Mouse (Mus musculus) mouse trophoblast stem cell (cell line): ENCODE data around the gene Tulp3.

Source experiments
- in situ Hi-C, 2 experiments: fragments of 300-500 bp; cut with MseI, MboI; formaldehyde crosslinking; loops; 2 replicates in 1 of 2; 3 replicates in 1 of 2; pipeline ENCODE4 v1.15.1; 2025

Gene Tulp3

DNA sequence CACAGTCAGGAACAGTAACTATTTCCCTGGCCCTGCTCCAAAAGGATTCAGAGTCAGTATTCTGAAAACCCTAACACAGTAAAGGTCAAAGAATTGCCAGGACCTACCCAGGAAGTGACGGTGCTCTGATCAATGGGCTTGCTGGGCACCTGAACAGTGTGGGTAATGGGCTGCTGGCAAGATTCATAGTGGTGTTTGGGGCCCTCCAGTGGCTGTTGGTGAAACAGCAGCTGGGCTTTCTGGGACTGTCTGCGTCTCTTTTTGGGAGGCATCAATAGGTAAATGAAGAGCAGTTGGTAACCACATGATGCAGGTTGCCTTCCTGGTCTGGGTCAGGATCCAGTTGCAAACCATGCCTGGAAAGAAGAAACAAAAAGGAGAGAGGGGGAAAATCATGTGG is 3.3 kb upstream of the Tulp3 start:
- in situ Hi-C loops: no loop called here

DNA sequence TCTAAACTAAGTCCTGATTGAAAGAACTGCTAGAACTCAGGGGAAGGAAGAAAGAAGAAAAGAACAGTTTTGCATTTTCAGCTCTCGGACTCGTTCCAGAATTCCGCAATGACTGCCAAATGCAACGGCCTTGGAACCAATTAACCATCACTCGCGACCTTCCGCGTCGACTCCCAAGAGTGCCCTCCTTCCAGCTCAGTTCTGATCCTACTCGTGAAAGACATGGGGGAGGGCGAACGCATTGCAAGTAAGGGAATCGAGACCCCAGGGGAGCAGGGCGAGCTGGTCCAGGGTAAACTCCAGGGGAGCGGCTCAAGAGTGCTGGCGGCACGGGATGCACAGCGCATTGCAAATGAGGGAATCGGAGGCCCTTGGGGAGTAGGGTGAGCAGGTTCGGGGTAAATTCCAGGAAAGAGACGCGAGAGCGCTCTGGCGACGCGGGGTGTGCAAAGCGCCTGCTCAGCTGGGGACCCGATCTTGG is 410 bp downstream of the Tulp3 start:
- in situ Hi-C loops: no loop called here

DNA sequence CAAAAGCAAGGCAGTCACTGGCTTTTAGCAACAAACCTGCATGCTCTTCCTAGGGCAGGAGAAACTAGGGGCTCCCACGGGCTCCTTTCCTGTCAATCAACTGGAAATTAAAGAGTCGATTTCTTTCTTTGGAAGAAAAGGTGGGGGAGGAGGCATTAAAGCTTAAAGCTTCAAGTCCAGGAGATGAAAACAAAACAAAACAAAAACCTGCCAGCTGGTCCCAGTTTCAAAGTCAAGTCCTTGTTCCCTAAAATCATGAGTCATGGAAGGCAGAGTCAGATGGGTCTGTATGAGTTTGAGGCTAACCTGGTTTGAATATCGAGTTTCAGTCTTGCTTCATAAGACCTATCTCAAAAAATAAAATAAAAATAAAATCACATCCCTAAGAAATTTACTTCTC is 1.5 kb downstream of the Tulp3 start:
- in situ Hi-C loops: no loop called here

DNA sequence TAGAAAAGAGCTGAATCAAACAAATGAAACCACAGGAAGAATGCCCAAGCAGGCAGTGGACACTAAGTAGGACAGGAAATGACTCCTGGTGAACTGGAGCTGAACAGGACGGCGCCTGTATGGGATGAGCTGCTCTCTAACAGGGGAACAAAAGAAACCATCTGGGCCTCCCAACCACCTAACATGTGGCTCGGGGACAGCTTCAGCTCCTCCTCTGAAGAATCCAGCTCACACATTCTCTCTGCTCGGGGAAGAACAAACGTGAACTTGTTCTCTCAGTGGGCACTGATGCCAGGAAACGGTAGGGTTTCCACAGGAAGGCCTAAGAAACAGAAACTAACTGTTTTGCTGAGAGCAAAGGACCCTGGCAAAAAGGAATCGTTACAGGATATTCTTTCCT is 5.9 kb downstream of the Tulp3 start:
- in situ Hi-C loops: no loop called here

DNA sequence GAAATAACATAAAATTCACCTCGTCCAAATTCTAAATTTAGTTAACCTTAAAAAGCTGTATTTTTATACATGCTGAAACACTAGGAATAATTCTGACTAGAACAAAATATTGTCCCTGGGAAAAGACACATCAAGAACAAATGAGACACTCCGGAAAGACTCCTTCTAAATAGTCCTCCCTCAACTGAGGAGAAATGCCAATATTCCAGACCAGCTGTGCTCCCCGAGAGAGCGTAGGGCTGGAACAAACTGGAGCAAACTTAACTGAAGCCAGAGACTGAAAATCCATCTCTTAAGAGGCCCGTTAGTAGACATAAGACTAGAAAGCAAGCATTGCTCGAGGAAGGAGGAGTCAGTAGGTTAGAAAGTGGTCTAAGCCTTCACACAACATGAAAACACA is 8.9 kb downstream of the Tulp3 start:
- in situ Hi-C loops: no loop called here

DNA sequence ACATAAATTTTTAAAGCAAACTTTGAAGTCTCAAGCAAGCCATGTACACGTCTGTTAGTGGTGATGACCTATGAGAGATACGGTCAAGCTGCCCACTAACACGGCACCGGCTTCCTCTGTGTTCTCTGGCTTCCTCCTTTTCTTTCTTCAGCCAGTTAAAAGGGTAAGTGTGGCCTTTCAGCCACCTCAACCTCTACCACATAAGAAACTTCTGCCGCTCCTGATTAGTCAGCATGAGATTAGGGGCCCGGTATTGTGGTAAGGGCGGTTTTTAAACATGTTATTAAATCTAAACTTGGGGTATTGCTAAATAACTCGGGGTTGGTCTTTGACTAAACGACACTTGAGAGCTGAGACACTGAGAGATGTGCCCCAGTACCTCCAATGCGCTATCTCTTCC is 10.0 kb downstream of the Tulp3 start:
- in situ Hi-C loops: no loop called here

DNA sequence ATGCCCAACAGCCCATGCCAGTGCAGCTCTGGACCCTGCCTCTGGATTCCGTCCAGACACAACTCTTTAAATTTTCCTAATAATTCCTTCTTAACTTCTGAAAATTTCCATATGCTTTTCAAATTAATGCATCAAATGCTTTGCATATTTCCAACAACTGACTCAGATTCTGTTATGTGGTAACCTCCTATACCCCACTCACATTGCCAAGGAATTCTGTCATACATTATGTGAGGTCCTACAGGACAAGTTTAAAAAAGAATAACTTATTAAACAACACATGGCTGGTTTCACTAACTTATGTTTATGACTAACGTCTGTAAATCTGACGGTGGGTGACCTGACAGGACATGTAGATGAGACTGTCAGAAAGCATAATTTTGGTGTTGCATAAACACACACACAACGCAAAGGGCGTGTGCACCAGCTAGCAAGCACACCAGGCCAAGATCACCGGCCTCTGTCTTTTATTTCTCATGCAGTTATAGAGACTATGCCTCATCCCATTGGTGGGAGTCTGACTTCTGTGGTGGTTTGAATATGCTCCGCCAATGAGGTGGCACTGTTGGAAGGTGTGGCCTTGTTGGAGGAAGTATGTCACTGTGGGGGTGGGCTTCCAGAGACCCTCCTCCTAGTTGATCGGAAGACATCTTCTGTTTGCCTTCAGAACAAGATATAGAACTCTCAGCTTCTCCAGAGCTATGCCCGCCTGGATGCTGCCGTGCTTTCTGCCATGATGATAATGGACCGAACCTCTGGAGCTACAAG is 13.5 kb downstream of the Tulp3 start:
- in situ Hi-C loops: no loop called here

DNA sequence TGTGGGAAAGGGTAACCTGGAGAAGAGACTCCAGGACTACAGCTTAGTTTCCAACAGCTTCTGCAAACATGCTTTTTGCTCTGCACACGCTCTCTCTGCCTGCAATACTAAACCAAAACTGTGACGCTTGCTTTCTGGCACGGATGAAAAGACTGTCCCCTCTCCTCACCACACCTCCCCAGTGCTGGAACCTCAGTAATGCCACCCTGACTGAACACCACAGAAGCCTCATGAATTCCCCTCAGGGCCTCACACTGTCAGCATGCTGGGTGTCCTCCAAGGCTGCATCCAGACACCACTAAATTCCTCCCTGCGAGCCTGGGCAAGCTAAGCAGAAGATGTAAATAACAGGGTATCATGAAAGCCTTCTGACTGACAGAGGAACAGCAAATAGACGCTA is 16.8 kb downstream of the Tulp3 start:
- in situ Hi-C loops: no loop called here

DNA sequence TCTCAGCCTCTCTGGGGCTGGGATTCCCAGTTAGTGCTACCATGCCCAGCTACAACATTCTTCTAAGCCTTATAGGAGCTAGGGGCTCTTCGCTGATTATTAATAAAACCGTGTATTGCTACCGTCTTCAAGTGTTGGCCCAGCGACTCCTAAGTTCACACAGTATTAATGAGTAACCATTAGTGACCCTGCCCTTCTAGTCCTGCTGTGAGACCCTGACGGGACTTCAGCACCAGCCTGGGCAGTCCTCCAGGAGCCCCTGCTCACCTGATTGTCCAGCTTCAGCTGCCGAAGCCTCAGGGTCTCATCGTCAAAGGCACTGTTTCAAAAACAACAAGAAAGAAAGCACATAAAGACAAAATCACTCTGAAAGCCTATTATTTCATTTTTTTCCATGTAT is 18.2 kb downstream of the Tulp3 start:
- in situ Hi-C loops: no loop called here

DNA sequence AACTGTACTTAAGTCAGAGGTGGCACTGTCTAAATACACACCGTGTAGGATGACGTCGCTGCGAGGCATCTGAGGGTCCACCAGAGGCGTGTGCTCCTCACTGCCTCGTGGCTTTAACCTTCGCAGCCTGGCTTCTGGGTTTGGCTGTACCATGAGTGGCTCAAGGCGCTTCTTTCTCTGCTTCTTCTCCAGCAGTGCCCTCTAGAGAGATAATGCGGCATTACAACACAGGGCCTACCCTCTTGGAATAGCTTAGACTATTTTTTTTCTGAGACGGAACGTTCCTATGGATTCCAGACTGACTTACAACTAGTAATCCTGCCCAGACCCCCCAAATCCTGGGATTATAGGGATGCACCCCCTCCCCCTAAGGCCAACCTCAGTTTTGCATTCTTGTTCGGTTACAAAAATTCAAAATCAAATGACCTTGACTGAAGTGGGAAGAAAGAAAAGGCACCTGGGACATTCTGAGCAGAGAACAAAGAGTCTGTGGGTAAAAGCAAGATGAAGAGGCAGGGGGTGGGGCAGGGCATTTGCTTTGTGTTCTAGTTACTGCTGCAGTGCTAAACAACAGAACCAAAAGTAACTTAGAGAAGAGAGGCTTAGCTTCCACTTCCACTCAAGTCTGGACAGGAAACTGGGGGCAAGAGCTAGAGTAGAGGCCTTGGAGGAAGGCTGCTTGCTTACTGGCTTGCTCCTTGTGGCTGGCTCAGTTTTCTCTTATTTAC is 21.1 kb downstream of the Tulp3 start:
- in situ Hi-C loops: no loop called here

DNA sequence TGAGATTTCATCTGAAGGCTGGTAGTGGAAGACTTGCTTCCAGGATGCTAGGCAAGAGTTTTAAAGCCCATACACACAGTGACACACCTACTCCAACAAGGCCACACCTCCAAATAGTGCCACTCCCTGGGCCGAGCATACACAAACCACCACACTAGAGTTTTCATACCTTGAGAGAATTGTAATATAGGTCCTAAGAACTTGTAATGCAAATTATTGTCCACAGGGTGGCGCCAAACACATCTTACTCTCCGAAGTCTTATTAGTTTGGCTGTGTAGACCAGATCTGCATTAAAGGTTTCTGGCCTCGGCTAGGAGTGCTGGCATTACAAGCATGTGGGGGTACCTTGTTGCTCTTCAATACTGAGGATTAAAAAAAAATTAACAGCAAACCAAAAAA is 37.3 kb downstream of the Tulp3 start:
- in situ Hi-C loops: loop anchor here in 1 of 2 experiments (10.0 kb wide), 1 partner anchor 124 kb away; no protein-coding TSS in a partner anchor

DNA sequence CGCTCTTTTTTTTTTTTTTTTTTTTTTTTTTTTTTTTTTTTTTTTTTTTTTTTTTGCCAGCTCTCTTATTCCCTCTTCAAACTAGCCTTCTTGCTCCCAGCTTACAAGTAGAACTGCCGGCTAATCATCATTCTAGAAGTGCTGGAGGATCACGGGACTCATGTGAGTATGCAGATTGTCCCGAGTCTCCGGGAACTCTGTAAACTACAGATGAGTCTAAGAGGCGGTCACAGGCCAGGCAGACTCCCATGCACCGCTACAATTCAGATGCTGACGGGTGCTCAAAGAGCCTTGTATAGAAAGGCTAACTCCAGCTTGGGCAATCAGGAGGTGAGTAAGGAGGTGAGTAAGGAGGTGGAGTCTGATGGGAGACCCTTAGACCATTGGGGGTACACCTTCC is 40.1 kb downstream of the Tulp3 start:
- in situ Hi-C loops: loop anchor here in 1 of 2 experiments (10.0 kb wide), 1 partner anchor 121 kb away; no protein-coding TSS in a partner anchor

DNA sequence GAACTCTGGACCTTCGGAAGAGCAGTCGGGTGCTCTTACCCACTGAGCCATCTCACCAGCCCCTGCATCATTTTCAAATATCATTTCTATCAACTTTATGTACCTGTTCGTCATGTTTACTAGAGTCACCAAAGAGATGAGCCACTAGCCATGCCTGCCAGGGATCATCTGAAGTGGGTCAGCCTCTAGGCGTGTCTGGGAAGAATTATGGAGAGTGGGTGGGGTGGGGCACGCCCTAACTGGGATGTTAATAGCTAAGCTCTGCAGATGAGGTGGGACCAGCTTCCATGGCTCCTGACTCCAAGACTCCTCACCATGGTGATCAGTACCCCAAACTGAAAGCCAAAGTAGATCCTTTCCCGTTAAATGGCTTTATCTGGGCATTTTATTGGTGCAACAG is 40.9 kb downstream of the Tulp3 start:
- in situ Hi-C loops: loop anchor here in 1 of 2 experiments (10.0 kb wide), 1 partner anchor 120 kb away; no protein-coding TSS in a partner anchor

DNA sequence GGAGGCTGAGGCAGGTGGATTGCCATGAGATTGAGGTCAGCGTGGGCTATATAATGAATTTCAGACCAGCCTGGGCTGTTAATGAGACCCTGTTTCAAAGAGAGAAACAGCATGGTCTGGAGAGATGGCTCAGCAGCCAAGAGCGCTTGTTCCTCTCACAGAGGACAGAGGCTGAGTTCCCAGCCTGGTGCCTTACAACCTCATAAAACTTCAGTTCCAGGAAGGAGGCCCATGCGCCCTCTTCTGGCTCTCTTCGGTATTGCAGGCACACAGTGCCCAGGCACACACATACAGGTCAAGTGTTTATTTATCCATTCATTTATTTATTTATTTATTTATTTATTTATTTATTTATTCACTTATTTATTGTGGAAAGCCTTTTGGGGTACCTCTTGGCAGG is 47.3 kb downstream of the Tulp3 start:
- in situ Hi-C loops: loop anchor here (10.0 kb wide), 2 partner anchors 74 to 104 kb away; no protein-coding TSS in a partner anchor

DNA sequence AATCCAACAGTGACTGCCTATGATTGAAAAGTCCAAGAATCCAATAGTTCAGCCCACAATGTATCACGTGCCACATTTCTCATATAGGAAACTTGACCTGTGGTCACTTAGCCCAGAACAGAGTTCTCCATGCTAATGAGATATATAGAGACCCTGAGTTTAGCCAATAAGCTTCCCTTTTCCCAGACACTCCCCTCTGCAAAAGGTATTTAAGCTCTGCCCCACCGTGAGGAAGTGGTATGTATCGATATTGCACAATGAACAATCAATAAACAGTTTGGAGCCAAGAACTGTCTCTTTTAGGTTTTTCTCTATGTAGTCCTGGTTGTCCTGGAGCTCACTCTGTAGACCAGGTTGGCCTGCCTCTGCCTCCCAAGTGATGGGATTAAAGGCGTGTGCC is 50.9 kb downstream of the Tulp3 start:
- in situ Hi-C loops: loop anchor here (10.0 kb wide), 2 partner anchors 70 to 100 kb away; no protein-coding TSS in a partner anchor

DNA sequence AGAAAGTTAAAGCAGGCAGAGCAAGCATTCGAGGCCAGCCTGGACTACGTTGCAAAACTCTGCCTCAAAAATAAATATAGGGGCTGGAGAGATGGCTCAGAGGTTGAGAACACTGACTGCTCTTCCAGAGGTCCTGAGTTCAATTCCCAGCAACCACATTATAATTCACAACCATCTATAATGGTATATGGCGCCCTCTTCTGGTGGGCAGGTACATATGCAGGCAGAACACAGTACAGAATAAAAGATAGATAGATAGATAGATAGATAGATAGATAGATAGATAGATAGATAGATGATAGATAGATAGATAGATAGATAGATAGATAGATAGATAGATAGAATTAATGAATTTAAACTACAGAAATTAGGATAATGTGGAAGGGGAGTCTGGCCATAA is 53.0 kb downstream of the Tulp3 start:
- in situ Hi-C loops: loop anchor here (10.0 kb wide), 2 partner anchors 68 to 98 kb away; no protein-coding TSS in a partner anchor

DNA sequence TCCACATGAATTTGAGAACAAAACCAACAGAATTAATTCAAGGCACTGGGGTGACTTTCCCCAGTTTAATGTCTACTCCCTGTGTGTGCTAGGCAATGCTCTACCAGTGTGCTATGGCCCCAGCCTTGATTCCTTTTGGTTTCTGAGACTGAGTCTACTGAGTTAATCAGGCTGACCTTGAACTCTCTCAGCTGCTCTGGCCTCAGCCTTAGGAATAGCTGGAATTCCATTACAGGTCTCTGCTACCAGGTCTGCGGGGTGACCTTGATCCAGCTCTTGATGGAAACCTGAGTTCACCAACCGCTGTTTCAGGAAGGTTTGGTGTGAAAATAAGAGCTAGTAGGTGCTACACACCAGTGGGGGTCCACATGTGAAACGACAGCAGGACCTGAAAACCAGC is 53.8 kb downstream of the Tulp3 start:
- in situ Hi-C loops: loop anchor here (10.0 kb wide), 2 partner anchors 67 to 97 kb away; no protein-coding TSS in a partner anchor

DNA sequence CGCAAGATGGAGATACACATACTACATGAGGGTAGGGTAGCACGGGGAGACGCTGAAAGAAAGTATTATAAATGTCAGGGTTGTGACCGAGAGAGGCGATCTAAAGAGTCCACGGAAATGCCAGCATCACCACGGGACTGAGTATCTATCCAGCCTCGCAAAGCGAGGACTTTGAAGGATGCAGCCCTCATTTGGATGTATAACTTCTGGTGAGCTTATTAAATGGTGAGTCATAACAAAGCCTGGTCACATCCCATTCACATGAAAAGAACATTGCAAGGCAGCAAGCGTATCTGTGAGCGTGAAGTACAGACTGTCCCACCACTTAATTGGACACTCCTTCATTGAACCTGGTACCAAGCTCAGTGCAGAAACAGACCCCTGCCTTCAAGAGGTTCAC is 54.2 kb downstream of the Tulp3 start:
- in situ Hi-C loops: loop anchor here (10.0 kb wide), 2 partner anchors 67 to 97 kb away; no protein-coding TSS in a partner anchor

DNA sequence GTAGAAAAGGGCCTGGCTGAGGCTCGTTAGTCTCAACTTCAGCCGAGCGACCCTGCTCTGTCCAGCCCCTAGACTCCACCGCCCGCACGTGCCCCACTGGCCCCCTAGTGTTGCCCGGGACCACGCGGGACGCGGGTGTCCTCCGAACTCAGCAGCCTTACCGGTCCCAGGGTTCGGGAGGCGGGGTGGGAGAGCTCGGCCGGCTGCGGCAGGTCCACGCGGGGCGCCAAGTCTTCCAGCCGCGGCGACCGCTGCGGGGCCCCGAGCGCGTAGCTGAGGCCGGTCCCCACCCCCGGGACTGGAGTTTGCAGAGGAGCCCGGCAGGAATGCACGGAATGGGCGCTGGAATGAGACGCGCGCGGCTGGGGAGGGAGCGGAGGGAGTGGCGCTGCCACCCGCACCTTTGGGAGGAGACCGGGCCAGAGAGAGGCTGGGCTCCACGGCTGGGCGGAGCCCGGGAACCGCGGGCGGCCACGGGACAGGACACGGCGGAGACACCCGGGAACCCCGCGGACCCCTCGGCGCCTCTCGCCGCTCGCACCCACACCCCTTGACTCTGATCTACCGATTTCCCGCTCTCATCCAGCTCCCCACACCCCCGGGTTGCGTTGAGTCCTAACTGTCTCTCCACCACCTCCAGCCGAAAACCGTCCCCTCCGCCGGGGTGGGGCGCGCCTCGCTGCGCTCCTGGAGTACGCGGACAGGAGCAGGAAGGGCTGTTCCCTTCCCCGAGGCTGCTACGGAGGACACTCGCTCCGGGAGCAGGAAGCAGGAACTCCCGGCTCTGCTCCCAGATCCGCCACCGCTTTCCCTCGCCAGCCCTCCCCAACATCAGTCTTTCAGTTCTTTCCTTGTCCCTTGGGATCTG is 55.3 kb downstream of the Tulp3 start, which contains the start of gene Tead4:
Gene Tead4, minus strand, starts transcription at position 690 of the 868 bp plus-strand sequence.
- in situ Hi-C loops: loop anchor here (10.0 kb wide), 2 partner anchors 66 to 96 kb away; no protein-coding TSS in a partner anchor

DNA sequence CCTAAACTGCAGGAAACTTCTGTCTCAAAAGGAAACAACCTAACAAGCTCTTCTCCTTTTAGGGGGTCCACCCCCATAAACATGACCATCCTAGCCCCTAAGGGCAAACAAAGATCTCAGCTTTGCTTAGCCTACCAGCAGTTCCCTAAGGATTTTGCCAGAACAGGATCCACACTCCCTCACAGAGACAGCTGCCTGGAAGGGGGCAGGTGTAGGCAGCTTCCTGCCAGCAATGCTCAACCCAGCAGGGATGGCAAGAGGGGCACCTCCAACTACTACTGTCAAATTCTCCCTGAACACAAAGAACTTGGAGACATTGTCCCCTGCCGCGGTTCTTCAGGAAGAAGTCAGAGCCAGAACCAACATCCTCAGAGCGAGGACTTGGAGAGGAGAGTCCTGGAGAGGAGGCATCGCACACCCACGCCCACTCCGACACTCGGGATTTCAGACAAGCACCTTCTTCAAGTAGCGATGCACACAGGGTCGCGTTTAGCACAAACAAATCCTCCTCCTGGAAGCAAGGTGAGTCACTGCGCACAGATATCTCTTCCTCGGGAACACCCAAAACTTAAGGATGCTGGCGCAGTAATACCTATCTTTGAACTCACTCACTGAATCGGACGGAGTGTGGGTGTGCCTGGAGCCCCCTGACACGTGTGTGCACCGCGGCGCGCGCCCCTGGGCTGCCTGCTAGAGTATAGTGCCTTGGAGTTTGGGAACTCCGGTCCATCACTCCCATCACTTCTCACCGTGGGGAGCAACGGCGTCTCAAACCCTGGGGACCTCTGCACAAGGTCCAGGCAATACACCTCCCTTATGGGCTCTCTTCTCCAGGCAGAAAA is 56.1 kb downstream of the Tulp3 start:
- in situ Hi-C loops: loop anchor here (10.0 kb wide), 2 partner anchors 65 to 95 kb away; no protein-coding TSS in a partner anchor
